Mouse (Mus musculus): ENCODE measurements around the gene Defb19.

- TF ChIP-seq CTCF (IDR thresholded peaks at IDR 0.05) (no peak), POLR2A (IDR thresholded peaks at IDR 0.05; ENCODE audit: insufficient read depth, low read depth, low read length) (no peak)
Measured at GRCm38 (mm10) chr2:152608719-152609118, 28.6 kb upstream of the Defb19 start.

Data from heart, adult 2 months (tissue).